Comparison of ENCODE assay signal across 8 mouse cellular contexts in the genomic region with DNA sequence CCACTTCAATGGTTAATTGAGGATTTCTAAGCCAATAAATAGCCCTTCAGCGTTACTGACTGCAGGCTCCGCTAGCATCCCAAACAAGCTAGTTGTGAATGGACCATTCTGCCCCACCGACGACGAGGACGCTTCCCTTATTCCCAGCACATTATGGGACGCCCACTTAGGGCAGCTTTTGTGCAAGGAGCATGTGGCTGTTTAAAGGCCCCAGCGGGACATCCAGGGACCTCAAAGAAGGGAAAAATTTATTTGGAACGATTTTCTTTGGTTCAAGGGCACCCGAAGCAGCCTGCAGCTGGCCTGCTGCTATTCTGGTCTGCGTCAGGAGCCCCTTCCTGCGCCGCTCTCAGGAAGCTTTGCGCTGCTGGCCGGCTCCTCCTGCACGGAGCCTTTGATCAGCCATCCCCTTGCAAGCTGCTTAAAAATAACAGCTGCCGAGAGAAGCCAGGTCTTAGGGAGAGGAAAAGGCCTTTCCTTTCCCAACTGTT.
A peak's percentile ranks its signal among the peaks of the same experiment; 100 is the strongest.
DNase-seq lines count a peak whose midpoint lies in the region; ATAC-seq and TF ChIP-seq lines count a peak whose summit lies in the region.

No protein-coding gene starts in this region.

- no peak overlapping the region for H3K9ac ChIP-seq in ES-E14 (ENCODE audit: insufficient read depth, low read depth, low read length, poor library complexity, severe bottlenecking)
- peak overlapping the region; percentile 40; the same call in 1 of the 2 replicates for H3K9ac ChIP-seq in limb, embryonic 13.5 days
- H3K9ac ChIP-seq in neural tube, embryonic 11.5 days (ENCODE audit: low read length), result no peak overlapping the region

- H3K9me3 ChIP-seq in ES-E14 (ENCODE audit: control insufficient read depth, insufficient read depth, low read depth, low read length), result no peaks in the 10 kb centered on the region
- no peaks in the 10 kb centered on the region for H3K9me3 ChIP-seq in limb, embryonic 13.5 days
- no peaks in the 10 kb centered on the region for H3K9me3 ChIP-seq in neural tube, embryonic 11.5 days (ENCODE audit: control insufficient read depth, low read length)

- ATAC-seq in limb, embryonic 13.5 days (ENCODE audit: low FRiP score, low read depth), result peak; percentile 90
- ATAC-seq in neural tube, embryonic 11.5 days (ENCODE audit: insufficient read depth, low FRiP score, low TSS enrichment), result peak; percentile 85

- H3K4me2 ChIP-seq in limb, embryonic 13.5 days (replicated peaks), result peak overlapping the region; percentile 58
- peak overlapping the region; percentile 27 for H3K4me2 ChIP-seq in neural tube, embryonic 11.5 days (ENCODE audit: low read depth)

- 2% methylated on average over 17 of the region's 17 CpGs for WGBS in limb, embryonic 13.5 days
- 1% methylated on average over 17 of the region's 17 CpGs for WGBS in neural tube, embryonic 11.5 days

- no peaks in the 10 kb centered on the region for H3K4me1 ChIP-seq in ES-E14 (ENCODE audit: control insufficient read depth in 2 of 2, insufficient read depth in 2 of 2, low read length in 2 of 2, poor library complexity in 1 of 2)
- peaks cover 27% of the 10 kb centered on the region for H3K4me1 ChIP-seq in limb, embryonic 13.5 days
- no peaks in the 10 kb centered on the region for H3K4me1 ChIP-seq in neural tube, embryonic 11.5 days (ENCODE audit: control insufficient read depth, insufficient read depth, low read length)

- no peak overlapping the region for H3K27ac ChIP-seq in ES-E14 (ENCODE audit: insufficient read depth, low read depth, low read length, poor library complexity, severe bottlenecking)
- H3K27ac ChIP-seq in limb, embryonic 13.5 days, result peak overlapping the region; percentile 44; the same call in 1 of the 2 replicates
- 0 out of 2 replicates have a peak overlapping the region, but pooled peaks have one; percentile 0 for H3K27ac ChIP-seq in neural tube, embryonic 11.5 days (ENCODE audit: low read depth, low read length)

- no peaks in the 10 kb centered on the region for H3K36me3 ChIP-seq in ES-E14 (ENCODE audit: control insufficient read depth, insufficient read depth, low read length, poor library complexity, severe bottlenecking)
- no peaks in the 10 kb centered on the region for H3K36me3 ChIP-seq in limb, embryonic 13.5 days
- H3K36me3 ChIP-seq in neural tube, embryonic 11.5 days (ENCODE audit: control insufficient read depth, insufficient read depth, low read length), result no peaks in the 10 kb centered on the region

- H3K4me3 ChIP-seq in ES-E14 (ENCODE audit: insufficient read depth in 1 of 2, low read depth in 1 of 2, low read length in 2 of 2, poor library complexity in 1 of 2, severe bottlenecking in 1 of 2), result peak overlapping the region; percentile 37 to 49; a peak in 3 of 4 replicates
- peak overlapping the region; percentile 26 for H3K4me3 ChIP-seq in limb, embryonic 13.5 days
- H3K4me3 ChIP-seq in neural tube, embryonic 11.5 days (ENCODE audit: low read depth, low read length), result no peak overlapping the region

- DNase-seq in ES-E14 (ENCODE audit: low read depth, low spot score), result peak; percentile 12
- peak; percentile 74 for DNase-seq in embryo, embryonic 9.5 days (ENCODE audit: extremely low spot score)
- peak; percentile 54 for DNase-seq in heart, adult 8-10 months (ENCODE audit: low spot score)
- DNase-seq in kidney, adult 18-20 months, result peak; percentile 42
- peak; percentile 77 for DNase-seq in neural tube, embryonic 11.5 days (ENCODE audit: low spot score)
- DNase-seq in thymus, postnatal 4 days, result peak; percentile 57
- no peak for DNase-seq in natural killer cell, adult 2 months (ENCODE audit: low spot score in 2 of 2)

- H3K27me3 ChIP-seq in limb, embryonic 13.5 days, result no peaks in the 10 kb centered on the region
- H3K27me3 ChIP-seq in neural tube, embryonic 11.5 days (ENCODE audit: control insufficient read depth, insufficient read depth, low read length), result peaks cover 13% of the 10 kb centered on the region; the same call in 1 of the 2 replicates

- in situ Hi-C loops in ES-E14 (cut with MboI; ENCODE audit: low sequenced_read_pairs in 2 of 2, unreplicated experiment in 2 of 2), result no loop called here

TF ChIP-seq in ES-E14, 5 proteins besides CTCF, POLR2A, EP300 and RAD21:
- no peak for TF ChIP-seq ZNF384 (IDR thresholded peaks at IDR 0.05; ENCODE audit: low read depth, low read length)
- no peak for TF ChIP-seq CHD2 (IDR thresholded peaks at IDR 0.05; ENCODE audit: low read depth, low read length)
- TF ChIP-seq MAFK (IDR thresholded peaks at IDR 0.05; ENCODE audit: insufficient read depth, low read depth, low read length), result no peak
- no peak for TF ChIP-seq ZC3H11A (IDR thresholded peaks at IDR 0.05; ENCODE audit: borderline replicate concordance, low read depth, low read length)
- TF ChIP-seq HCFC1 (IDR thresholded peaks at IDR 0.05; ENCODE audit: borderline replicate concordance, insufficient read depth, low read length), result no peak

Comparison
In these comparisons a context has a peak if more than half of its experiments do, and no peak if none do; other contexts are left out.
1. DNase-seq: peak in ES-E14 (single experiment), embryo, embryonic 9.5 days (single experiment), heart, adult 8-10 months (single experiment), kidney, adult 18-20 months (single experiment), neural tube, embryonic 11.5 days (single experiment) and thymus, postnatal 4 days (single experiment); none in natural killer cell, adult 2 months (0 of 2).